Mouse (Mus musculus): ENCODE measurements at regions not wholly inside any gene's neighbourhood (a gene's known extent, or its start where the extent isn't known, plus 50 kb on each side); places are given as distances from the start of the nearest gene placed in this dataset.

- TF ChIP-seq CTCF (IDR thresholded peaks at IDR 0.05; ENCODE audit: low read depth) (peak; percentile 19; the same call in 1 of the 2 replicates), EP300 (IDR thresholded peaks at IDR 0.05; ENCODE audit: low read depth) (no peak)
These were observed 493.1 kb downstream of the Slc4a3 start for GRCm38 (mm10) chr1:76039029-76039655.

Measured in liver, postnatal 0 days (tissue).